Mouse (Mus musculus) frontal cortex, adult 2 months (tissue): ENCODE measurements around the gene Gm5127. TPM values are rescaled to one million over a fixed set of nuclear protein-coding genes. Genes with fewer than 3 reads are reported as not detected.

Source experiments
- DNase-seq, 2 experiments: peaks; one replicate each; pipeline ENCODE4 v3.0.0; 2022; ENCODE audit warnings: low spot score in 1 of 2; ENCODE audit errors: extremely low spot score in 1 of 2
- polyA plus RNA-seq: library from polyadenylated mRNA; depleted of rRNA; stranded (reverse); fragments of >200 nt; gene quantifications from 2 replicates; pipeline ENCODE4 v1.2.3, GENCODE M21; 2012; rRNA removed

The Gm5127 gene
- polyA plus RNA-seq = 0.30 and 0.34 TPM in 2 replicates

DNA sequence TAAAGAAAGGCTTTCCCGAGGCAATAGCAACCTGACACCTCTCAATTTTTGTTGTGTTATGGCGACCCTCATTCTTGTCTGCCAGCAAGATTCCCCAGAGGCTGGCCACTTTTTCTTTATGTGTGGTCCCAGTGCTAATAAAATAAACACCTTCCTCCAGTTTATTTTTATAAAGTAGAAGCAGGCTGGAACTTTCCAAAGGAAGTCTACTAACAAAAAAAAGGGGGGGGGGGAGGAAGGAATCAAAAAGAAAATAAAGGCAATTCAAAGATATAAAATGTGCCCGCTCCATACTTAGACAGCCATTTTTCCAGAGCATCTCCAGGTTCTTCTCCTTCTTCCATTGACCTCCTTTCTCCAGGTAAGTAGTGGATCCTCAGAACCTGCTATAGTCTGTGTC, at the start of gene Gm5127:
Gm5127 (plus strand) TSS at position 301 of the 400 bp plus-strand sequence.
- no peak for DNase-seq

DNA sequence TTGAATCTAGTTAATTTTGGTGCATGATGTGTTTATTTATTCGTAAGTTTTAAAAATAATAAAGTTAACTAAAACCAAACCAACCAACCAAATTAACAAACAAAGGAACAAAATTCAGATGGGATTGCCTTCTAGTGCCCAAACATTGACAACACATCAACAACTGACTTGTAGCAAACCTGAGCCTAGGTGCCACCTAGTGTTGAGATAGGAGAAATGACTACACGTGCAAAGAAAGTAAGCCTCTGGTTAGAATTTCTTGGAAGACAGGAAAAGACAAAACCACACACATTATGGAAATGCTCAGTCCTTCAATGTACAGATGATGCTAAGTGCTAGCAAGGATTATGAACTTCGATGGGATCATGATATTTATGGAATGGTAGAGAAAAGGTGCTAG, 46.6 kb upstream of the Gm5127 start:
- no peak for DNase-seq

GRCm38 (mm10) chrX:106555457-106555856, 27.5 kb upstream of the Gm5127 start:
- DNase-seq = no peak

DNA sequence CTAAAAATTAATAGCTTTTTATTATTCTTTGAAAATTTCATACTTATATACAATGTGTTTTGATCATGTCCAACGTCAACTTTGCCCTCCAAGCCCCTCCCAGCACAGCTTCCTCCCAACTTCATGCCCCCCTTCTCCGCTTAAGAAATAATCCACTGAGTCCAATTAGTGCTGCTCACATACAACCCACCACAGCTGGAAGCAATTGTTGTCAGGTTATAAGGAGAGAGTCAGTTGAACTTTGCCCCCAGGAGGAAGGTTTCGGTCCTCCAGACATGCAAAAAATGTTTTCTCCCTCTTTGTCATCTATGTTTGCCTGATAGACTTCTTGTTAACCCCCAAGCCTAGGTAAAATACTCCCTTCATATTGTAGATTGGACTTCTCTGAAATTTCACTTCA, 4.0 kb upstream of the Gm5127 start:
- no peak for DNase-seq

GRCm38 (mm10) chrX:106580410-106580809, 2.6 kb upstream of the Gm5127 start:
- DNase-seq = no peak

GRCm38 (mm10) chrX:106582197-106582596, 789 bp upstream of the Gm5127 start:
- no peak for DNase-seq

GRCm38 (mm10) chrX:106593914-106594313, 10.9 kb downstream of the Gm5127 start:
- no peak for DNase-seq

DNA sequence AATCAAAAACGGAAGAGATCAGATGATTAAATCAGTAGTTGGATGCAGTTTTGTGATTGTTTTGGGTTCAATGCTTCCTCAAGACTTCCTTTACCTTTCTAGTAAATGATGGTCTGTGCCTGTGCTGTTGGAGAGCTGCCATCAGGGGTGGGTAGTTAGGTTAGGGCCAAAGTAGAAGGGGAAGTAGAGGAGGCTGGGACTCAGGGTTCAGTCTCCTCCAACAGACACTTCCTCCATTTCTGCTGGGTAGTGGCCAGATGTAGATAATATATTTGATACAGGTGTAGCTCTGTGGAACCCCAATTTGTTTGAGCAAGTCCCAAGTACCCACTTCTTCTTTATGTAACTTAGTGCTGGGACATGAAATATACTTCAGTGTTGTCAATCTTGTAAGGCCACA, 12.9 kb downstream of the Gm5127 start:
- no peak for DNase-seq

DNA sequence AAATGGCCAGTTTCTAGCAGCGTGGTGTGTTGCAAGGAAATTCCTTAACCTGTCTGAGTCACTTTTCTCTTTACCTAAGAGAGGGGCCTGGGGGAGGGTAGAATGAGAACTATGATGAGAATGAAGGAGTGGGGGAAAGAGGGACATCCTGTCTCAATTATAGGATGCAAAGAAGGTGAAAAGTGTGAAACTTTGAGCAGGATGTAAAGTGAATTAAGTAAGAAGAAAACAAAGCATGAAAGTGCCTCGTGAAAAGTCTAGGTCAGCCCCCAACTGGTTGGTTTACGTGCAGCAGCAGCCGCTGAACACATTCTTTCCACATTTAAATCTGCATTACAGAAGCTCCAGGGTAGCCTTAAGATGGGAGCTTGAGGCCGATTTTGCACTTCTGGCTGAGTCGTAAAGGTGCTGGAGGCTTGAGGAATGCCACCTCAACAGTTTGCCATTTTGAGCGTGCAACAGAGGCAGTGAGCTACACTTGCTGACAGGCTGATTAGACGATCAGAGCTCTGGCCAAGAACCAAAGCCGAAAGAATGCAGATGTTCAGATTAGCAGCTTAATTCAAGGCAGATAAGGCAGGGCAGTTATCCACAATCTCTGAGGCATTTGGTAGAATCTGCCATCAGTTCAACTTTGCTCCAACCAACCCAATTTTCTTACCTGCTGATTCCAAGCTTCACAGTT, 19.7 kb downstream of the Gm5127 start:
- no peak for DNase-seq

- DNase-seq = no peak
These were observed 20.4 kb downstream of the Gm5127 start, which contains the start of gene Cysltr1 for GRCm38 (mm10) chrX:106603386-106603785. Gene Cysltr1, minus strand, starts transcription at chrX:106603679.

GRCm38 (mm10) chrX:106622512-106622911, 39.5 kb downstream of the Gm5127 start:
- DNase-seq = no peak

GRCm38 (mm10) chrX:106623667-106624066, 40.7 kb downstream of the Gm5127 start:
- DNase-seq = no peak

DNA sequence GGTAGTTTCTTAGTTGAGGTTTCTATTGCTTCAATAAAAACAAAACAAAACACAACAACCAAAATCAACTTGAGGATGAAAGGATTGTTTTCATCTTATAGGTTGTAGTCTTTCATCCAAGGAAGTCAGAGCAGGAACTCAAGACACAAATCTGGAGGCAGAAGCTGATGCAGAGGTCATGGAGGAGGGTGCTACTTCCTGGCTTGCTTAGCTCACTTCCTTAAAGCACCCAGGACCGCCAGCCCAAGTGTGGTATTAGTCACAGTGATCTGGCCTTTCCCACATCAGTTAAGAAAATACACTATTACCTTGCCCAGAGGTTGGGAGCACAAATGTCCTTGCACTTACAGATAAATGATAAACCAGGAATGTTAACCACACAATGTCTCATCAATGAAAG, 45.5 kb downstream of the Gm5127 start:
- no peak for DNase-seq

- DNase-seq = no peak
These were observed 50.6 kb downstream of the Gm5127 start for GRCm38 (mm10) chrX:106633543-106633942.

DNA sequence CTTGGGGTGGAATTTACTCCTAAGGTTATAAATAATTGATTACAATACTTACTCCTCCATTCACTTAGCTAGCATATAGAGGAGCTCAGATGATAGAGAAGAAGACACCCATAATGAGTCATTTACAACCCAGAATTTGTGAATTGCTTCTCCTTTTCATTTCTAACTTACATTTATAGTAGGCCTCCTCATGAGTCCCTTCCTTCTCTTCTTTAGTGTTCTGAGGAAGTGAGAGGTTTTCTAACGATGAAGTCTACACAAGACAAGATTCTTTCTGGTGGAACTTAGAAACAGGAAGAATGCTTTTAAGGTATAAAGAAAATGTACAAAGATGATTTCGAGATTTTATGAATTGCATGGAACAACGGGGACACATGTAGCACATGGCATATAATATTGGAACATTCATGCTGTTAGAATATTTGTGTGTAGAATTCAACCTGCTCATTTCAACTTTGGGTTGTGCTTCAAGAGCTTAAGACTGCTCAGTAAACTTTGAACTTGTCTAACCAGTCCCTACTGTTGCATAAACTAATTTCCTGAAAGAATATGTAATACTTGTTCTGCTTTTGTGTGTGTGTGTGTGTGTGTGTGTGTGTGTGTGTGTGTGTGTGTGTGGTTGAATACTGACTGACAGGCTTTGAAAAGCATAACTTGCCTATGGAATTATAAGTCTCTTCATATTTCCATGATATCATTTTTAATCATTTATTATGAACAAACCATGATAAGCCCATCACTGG, 52.0 kb downstream of the Gm5127 start:
- no peak for DNase-seq

DNA sequence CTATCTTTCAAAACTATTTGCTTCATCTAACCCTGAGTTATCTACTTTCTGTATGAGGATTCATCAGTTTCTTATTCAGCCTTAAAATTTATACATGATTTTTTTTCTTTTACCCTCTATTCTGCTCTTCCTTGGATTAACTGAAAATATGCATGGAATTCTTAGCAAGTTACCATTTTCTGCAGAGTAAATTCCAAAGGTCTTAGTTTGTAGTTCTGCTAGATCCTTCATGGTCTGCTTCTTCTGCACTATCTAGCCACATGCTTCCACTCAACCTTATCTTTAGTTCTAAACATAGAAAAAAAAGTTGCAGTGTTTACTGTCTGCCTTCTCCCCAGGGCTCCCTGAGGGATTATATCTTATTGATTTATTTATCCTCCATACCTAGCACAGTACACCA, 79.1 kb downstream of the Gm5127 start:
- no peak for DNase-seq

DNA sequence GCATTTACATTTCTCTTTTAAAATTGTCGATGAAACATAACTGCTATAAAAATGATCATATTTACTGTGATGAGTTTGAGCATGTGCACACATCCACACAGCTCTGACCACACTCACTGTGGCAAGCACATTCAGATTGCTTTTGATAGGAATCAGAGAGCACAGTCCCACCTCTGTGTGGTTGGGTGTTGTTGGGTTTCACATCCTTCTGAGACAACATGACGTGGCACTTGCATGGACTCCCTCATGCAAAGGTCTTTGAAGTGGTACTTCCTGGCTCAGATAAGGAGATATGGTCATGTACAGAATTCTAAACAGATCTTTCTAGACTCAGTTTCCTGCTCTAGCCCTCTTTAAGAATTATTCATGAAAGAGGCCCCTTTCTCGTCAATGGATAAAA, 121.6 kb downstream of the Gm5127 start:
- no peak for DNase-seq

GRCm38 (mm10) chrX:106717160-106717559, 134.2 kb downstream of the Gm5127 start:
- no peak for DNase-seq

- no peak for DNase-seq
These were observed 159.3 kb downstream of the Gm5127 start for GRCm38 (mm10) chrX:106742241-106742640.

- DNase-seq = no peak
These were observed 172.3 kb downstream of the Gm5127 start for GRCm38 (mm10) chrX:106755272-106755671.
